Mouse (Mus musculus) stomach, embryonic 14.5 days (tissue): ENCODE data around the gene Ddx23. TPM values are rescaled to one million over a fixed set of nuclear protein-coding genes. Genes with fewer than 3 reads are reported as not detected.

Experiments
- ATAC-seq: fragments of 200-750 bp; cut with Nextera tagmentation; 2 replicates; pipeline ENCODE4 v1.8.0; 2017; ENCODE audit warnings: low read depth, moderate TSS enrichment; ENCODE audit not compliant: insufficient number of reproducible peaks, insufficient read depth, low FRiP score
- H3K27ac ChIP-seq: fragments of 300-500 bp; sonication (generic); 2 replicates; pipeline ENCODE4 v1.5.1; 2014; ENCODE audit warnings: mild to moderate bottlenecking, low read length, moderate library complexity, mixed read lengths
- H3K27me3 ChIP-seq: fragments of 300-500 bp; sonication (generic); 2 replicates; pipeline ENCODE4 v1.6.1; 2014; ENCODE audit warnings: low read length, control low read depth, mixed read lengths; ENCODE audit not compliant: control insufficient read depth, insufficient read depth
- H3K36me3 ChIP-seq: fragments of 300-500 bp; sonication (generic); 2 replicates; pipeline ENCODE4 v1.6.1; 2014; ENCODE audit warnings: mild to moderate bottlenecking, control low read depth, low read length, moderate library complexity, mixed read lengths; ENCODE audit not compliant: control insufficient read depth, insufficient read depth
- H3K4me1 ChIP-seq: fragments of 300-500 bp; sonication (generic); 2 replicates; pipeline ENCODE4 v1.6.1; 2014; ENCODE audit warnings: low read length, control low read depth, mixed read lengths; ENCODE audit not compliant: control insufficient read depth, insufficient read depth
- H3K4me2 ChIP-seq: fragments of 300-500 bp; sonication (generic); replicated peaks from 2 replicates; pipeline ENCODE4 v1.6.1; 2014; ENCODE audit warnings: low read depth, low read length, control low read depth
- H3K4me3 ChIP-seq: fragments of 300-500 bp; sonication (generic); 2 replicates; pipeline ENCODE4 v1.5.1; 2014; ENCODE audit warnings: low read depth, low read length, control low read depth
- H3K9ac ChIP-seq: fragments of 300-500 bp; sonication (generic); replicated peaks from 2 replicates; pipeline ENCODE4 v1.6.1; 2014; ENCODE audit warnings: low read depth, mild to moderate bottlenecking, control low read depth, low read length, moderate library complexity, mixed read lengths
- H3K9me3 ChIP-seq: fragments of 300-500 bp; sonication (generic); 2 replicates; pipeline ENCODE4 v1.6.1; 2016; ENCODE audit warnings: low read depth, low read length, control low read depth; ENCODE audit not compliant: control insufficient read depth
- WGBS: fragments of 180-500 bp; shearing (Covaris S2); extraction: QIAGEN DNeasy Blood & Tissue Kit; methylation state at CpG from one replicate; pipeline ENCODE4 v1.1.7; 2014; 5-methylcytosine and 5-hydroxymethylcytosine counted together
- polyA plus RNA-seq: library from polyadenylated mRNA; unstranded; fragments of >200 nt; fragmentation: Nextera tagmentation; extraction: Ambion mirVana; gene quantifications from 2 replicates; pipeline ENCODE4 v1.2.1, GENCODE M21; 2014

Ddx23 gene
- polyA plus RNA-seq, 1 experiment from 2014 or later = 30.3 TPM

- H3K36me3 ChIP-seq = peaks cover 85% of the 10 kb centered on the region
- no peak overlapping the region for H3K27ac ChIP-seq
- H3K4me2 ChIP-seq = no peak overlapping the region
- no peaks in the 10 kb centered on the region for H3K4me1 ChIP-seq
- H3K9ac ChIP-seq = no peak overlapping the region
- H3K4me3 ChIP-seq = no peak overlapping the region
- ATAC-seq = no peak
- WGBS = 85% methylated on average over 24 of the region's 24 CpGs
- no peaks in the 10 kb centered on the region for H3K27me3 ChIP-seq
- no peaks in the 10 kb centered on the region for H3K9me3 ChIP-seq
These were observed 17.4 kb downstream of the Ddx23 start for GRCm38 (mm10) chr15:98645057-98646026.

- H3K9me3 ChIP-seq = no peaks in the 10 kb centered on the region
- H3K4me1 ChIP-seq = no peaks in the 10 kb centered on the region
- no peak overlapping the region for H3K27ac ChIP-seq
- 84% methylated on average over 12 of the region's 12 CpGs for WGBS
- no peak for ATAC-seq
- H3K9ac ChIP-seq = no peak overlapping the region
- H3K27me3 ChIP-seq = no peaks in the 10 kb centered on the region
- peaks cover 83% of the 10 kb centered on the region for H3K36me3 ChIP-seq
- no peak overlapping the region for H3K4me2 ChIP-seq
- no peak overlapping the region for H3K4me3 ChIP-seq
These were observed 18.3 kb downstream of the Ddx23 start for GRCm38 (mm10) chr15:98644406-98644805.

GRCm38 (mm10) chr15:98640157-98640556, 22.5 kb downstream of the Ddx23 start:
- no peaks in the 10 kb centered on the region for H3K27me3 ChIP-seq
- H3K9ac ChIP-seq = no peak overlapping the region
- H3K27ac ChIP-seq = no peak overlapping the region
- H3K9me3 ChIP-seq = no peaks in the 10 kb centered on the region
- 0 out of 2 replicates have a peak, but pooled peaks cover 10% of the 10 kb centered on the region for H3K4me1 ChIP-seq
- no peak overlapping the region for H3K4me2 ChIP-seq
- H3K36me3 ChIP-seq = peaks cover 43% of the 10 kb centered on the region
- peak; percentile 62; the same call in 1 of the 2 replicates for ATAC-seq
- H3K4me3 ChIP-seq = no peak overlapping the region
- 34% methylated on average over 8 of the region's 8 CpGs for WGBS

GRCm38 (mm10) chr15:98637155-98637554, 25.5 kb downstream of the Ddx23 start:
- H3K27ac ChIP-seq = no peak overlapping the region
- H3K4me1 ChIP-seq = peaks cover 25% of the 10 kb centered on the region
- H3K9ac ChIP-seq = no peak overlapping the region
- no peak overlapping the region for H3K4me2 ChIP-seq
- WGBS = 46% methylated on average over 3 of the region's 3 CpGs
- H3K4me3 ChIP-seq = no peak overlapping the region
- no peak for ATAC-seq
- H3K27me3 ChIP-seq = no peaks in the 10 kb centered on the region
- H3K36me3 ChIP-seq = peaks cover 16% of the 10 kb centered on the region; the same call in 1 of the 2 replicates
- H3K9me3 ChIP-seq = no peaks in the 10 kb centered on the region

GRCm38 (mm10) chr15:98636517-98636916, 26.2 kb downstream of the Ddx23 start:
- H3K27me3 ChIP-seq = no peaks in the 10 kb centered on the region
- H3K4me1 ChIP-seq = peaks cover 30% of the 10 kb centered on the region
- 55% methylated on average over 5 of the region's 5 CpGs for WGBS
- peaks cover 14% of the 10 kb centered on the region; the same call in 1 of the 2 replicates for H3K36me3 ChIP-seq
- H3K4me2 ChIP-seq = peak overlapping the region; percentile 87
- no peaks in the 10 kb centered on the region for H3K9me3 ChIP-seq
- H3K4me3 ChIP-seq = no peak overlapping the region
- H3K27ac ChIP-seq = no peak overlapping the region
- ATAC-seq = no peak
- no peak overlapping the region for H3K9ac ChIP-seq

GRCm38 (mm10) chr15:98635291-98635841, 27.3 kb downstream of the Ddx23 start:
- Histone ChIP-seq H3K36me3 (peaks cover 7% of the 10 kb centered on the region; the same call in 1 of the 2 replicates), H3K9me3 (no peaks in the 10 kb centered on the region), H3K27ac (no peak overlapping the region; the same call in 1 of the 2 replicates), H3K4me3 (peak overlapping the region; percentile 61), H3K27me3 (no peaks in the 10 kb centered on the region), H3K9ac (peak overlapping the region; percentile 47; the same call in 1 of the 2 replicates), H3K4me1 (peaks cover 36% of the 10 kb centered on the region), H3K4me2 (peak overlapping the region; percentile 87)
- WGBS = 2% methylated on average over 21 of the region's 21 CpGs
- ATAC-seq = no peak

- H3K9me3 ChIP-seq = no peaks in the 10 kb centered on the region
- H3K36me3 ChIP-seq = no peaks in the 10 kb centered on the region; the same call in 1 of the 2 replicates
- peak overlapping the region; percentile 87 for H3K4me2 ChIP-seq
- WGBS = 1% methylated on average over 59 of the region's 65 CpGs
- peak overlapping the region; percentile 61 for H3K4me3 ChIP-seq
- H3K27me3 ChIP-seq = no peaks in the 10 kb centered on the region
- peak; percentile 57 for ATAC-seq
- peak overlapping the region; percentile 58; the same call in 1 of the 2 replicates for H3K27ac ChIP-seq
- peak overlapping the region; percentile 47 for H3K9ac ChIP-seq
- peaks cover 36% of the 10 kb centered on the region for H3K4me1 ChIP-seq
These were observed 28.1 kb downstream of the Ddx23 start for GRCm38 (mm10) chr15:98634541-98635081.

- H3K27ac ChIP-seq = peak overlapping the region; percentile 58; the same call in 1 of the 2 replicates
- no peaks in the 10 kb centered on the region for H3K36me3 ChIP-seq
- H3K9me3 ChIP-seq = no peaks in the 10 kb centered on the region
- peak overlapping the region; percentile 87 for H3K4me2 ChIP-seq
- peak overlapping the region; percentile 61 for H3K4me3 ChIP-seq
- H3K4me1 ChIP-seq = peaks cover 42% of the 10 kb centered on the region
- WGBS = 1% methylated on average over 25 of the region's 25 CpGs
- H3K9ac ChIP-seq = peak overlapping the region; percentile 47; the same call in 1 of the 2 replicates
- ATAC-seq = no peak
- H3K27me3 ChIP-seq = no peaks in the 10 kb centered on the region
These were observed 28.7 kb downstream of the Ddx23 start for GRCm38 (mm10) chr15:98633822-98634470.
